Mouse (Mus musculus): Measurements from ENCODE around the gene Brd3.
A peak's percentile ranks its signal among the peaks of the same experiment; 100 is the strongest.
"Not testable (repeated sequence)": the region's sequence is repeated elsewhere in the genome, so short reads cannot be mapped to it uniquely, and the experiment has no call there.

Brd3 gene

DNA sequence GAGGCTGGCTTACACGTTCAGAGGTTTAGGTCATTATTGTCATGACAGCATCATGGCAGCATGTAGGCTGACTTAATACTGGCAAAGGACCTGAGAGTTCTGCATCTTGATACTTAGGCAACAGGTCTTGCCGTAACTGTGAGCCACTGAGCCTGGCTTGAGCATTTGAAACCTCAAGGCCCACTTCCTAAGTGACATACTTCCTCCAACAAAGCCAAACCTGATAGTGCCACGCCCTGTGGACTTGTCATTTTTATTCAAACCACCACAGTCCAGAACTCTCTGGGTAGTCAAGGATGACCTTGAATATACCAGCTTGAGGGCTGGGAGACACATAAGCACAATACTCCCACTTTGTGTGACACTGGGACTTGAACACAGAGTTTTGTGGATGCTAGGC, 5.4 kb upstream of the Brd3 start:
- DNase-seq (ENCODE audit: low spot score in 2 of 2): no peak

DNA sequence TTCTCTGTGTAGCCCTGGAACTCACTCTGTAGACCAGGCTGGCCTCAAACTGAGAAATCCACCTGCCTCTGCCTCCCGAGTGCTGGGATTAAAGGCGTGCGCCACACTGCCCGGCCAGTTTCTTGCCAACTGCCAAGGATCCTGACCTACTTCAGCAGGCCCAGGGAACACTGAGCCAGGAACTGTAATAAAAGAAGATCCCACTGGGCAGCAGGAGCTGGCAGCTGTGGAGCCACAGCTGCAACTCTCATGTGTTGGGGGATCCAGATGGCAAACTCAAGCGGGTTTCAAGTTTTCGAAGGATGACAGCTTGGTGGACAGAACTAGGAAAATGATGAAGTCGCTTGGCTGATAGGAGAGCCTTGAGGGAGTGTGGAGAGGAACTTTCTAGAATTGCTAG, 3.2 kb upstream of the Brd3 start:
- DNase-seq (ENCODE audit: low spot score in 2 of 2): no peak

DNA sequence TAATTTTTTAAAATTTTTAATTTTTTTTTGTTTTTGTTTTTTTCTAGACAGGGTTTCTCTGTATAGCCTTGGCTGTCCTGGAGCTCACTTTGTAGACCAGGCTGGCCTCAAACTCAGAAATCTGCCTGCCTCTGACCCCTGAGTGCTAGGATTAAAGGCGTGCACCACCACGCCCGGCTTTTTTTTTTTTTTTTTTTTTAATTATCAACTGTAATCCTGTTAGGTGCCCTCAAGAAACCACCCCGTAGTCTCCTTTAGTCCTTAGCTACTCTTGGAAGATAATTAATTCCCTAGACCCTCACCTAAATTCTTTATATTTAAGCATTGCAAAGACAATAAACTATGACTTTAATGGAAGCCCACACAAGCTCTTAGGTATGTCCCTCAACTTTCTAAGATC, 804 bp downstream of the Brd3 start:
- DNase-seq (ENCODE audit: low spot score in 2 of 2): not testable (repeated sequence)

DNA sequence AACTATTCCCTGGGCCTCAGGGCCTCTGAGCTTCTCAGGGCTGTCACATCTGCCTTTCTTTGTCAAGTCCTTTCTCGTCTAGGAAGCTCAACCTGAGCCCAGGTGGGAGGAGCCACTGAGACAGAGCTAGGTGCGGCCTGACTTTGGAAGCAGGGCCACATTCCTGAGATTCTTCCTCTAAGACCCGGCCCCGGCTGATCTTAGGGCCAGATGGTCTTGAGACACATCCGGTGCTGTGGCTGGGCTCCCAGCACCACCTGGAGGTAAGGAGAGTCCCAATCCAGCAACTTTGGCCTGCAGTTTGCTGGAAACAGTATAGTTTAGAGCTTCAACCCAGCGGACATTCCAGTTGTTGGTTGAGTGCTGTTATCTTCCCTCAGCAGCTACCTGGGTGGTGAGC, 1.9 kb downstream of the Brd3 start:
- DNase-seq (ENCODE audit: low spot score in 2 of 2): no peak

DNA sequence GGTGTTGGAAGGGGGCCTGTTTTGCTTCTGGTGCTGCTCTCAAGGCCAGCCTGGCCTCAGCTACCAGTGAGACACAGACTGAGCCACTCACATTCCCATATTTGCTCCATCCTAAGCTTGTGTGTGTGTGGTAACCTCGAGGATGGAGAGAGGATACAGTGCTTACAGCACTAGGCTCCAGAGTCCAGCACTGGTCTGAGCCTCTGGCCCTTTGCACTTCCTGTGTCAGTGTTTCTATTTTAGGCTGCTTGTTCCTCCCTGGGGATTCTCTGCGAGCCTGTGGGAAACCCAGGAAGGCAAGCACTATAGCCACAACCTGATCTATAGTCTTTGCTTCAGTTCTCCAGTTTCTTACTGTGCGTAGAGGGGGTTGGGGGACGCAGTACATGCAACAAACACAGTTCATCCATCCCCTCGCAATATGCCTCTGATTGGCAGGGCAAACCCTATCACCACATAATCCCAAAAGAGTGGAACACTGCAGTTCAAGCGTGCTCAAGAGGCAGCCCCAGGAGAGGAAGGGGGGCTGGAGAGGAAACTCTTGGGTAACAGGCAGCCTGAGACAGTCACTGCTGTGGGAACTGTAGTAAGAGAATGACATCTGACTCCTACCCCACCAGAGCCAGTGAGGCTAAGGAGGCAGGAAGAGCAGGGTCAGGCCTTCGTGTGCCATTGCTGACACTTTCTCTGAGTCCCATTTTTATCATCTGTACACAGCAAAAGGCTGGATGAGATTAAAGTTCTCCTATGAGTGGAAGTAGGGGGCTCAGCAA, 3.2 kb downstream of the Brd3 start:
- no peak for DNase-seq (ENCODE audit: low spot score in 2 of 2)

DNA sequence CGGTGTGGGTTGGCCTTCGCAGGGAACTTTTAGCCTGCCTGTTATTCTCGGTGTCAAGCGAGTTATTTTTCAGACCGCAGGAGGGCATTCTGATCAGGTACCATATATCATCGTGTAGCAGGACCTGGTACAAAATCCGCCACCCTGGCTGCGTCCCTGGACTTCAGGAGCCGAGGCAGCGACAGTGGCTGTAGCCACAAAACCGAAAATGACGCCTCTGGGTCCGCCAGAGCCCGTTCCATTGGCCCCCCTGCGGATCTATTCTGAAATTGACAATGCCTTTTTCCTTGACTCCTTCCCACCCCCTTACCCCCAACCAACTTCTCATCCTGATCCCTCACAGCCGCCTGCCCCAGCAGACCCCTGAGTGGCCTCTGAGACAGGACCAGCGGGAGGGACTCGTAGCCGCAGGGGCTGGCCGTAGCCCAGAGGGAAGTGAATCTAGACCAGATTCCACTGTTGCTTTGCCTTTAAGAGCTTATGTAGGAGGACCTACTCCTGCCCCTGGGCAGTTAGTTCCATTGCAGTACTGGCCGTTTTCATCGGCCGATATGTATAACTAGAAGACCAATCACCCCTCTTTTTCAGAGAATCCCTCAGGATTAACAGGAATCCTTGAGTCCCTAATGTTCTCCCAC, 11.0 kb downstream of the Brd3 start:
- DNase-seq (ENCODE audit: low spot score in 2 of 2): no peak

DNA sequence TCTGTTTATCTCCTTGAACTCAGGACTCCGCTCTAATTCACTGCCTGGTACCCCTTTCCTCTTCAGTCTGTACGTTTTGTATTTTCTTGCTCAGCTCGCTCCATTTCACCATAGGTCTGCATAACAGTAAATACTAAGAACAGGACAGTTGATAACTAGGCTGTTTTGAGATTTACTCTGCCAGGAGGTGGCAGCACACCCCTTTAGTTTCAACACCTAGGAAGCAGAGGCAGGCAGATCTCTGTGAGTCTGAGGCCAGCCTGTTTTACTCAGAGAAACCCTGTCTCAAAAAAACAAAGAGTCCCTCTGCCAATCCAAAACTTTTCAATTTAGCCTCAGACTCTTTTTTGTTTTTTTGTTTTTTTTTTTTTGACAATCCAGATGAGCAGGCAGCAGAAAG, 13.5 kb downstream of the Brd3 start:
- DNase-seq (ENCODE audit: low spot score in 2 of 2): no peak

DNA sequence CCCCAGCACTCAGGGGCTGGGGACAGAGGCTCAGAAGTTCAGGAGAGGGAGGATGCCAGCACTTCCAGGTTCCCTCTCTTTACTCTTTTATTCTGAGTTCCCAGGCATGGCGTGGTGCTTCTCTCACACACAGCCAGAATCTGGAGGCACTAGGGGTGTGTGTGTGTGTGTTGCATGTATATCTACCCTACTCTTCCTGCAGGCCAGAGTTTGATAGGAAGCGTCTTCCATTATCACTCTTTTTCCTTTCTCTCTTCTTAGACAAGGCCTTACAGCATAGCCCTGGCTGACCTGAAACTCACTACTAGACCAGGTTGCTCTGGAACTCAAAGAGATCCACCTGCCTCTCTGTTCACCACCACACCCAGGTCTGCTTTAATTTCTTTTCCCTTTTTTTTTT, 16.5 kb downstream of the Brd3 start:
- DNase-seq (ENCODE audit: low spot score in 2 of 2): no peak

DNA sequence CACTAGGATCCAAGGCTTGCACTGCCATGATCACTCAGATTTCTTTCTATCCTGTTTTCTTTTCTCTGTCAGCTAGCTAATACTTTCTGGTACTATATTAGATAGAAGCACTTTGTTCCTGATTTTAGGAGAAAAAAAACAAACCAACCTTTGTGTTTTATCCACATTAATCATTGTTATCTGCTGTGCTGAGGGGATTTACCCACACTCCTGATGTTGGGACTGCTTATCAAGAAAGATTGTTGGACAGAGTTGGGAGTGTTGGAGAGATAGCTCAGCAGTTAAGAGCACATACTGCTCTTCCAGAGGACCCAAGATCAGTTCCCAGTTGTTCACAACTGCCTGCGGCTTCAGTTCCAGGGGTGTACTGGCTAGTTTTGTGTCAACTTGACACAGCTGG, 19.1 kb downstream of the Brd3 start:
- DNase-seq (ENCODE audit: low spot score in 2 of 2): no peak

DNA sequence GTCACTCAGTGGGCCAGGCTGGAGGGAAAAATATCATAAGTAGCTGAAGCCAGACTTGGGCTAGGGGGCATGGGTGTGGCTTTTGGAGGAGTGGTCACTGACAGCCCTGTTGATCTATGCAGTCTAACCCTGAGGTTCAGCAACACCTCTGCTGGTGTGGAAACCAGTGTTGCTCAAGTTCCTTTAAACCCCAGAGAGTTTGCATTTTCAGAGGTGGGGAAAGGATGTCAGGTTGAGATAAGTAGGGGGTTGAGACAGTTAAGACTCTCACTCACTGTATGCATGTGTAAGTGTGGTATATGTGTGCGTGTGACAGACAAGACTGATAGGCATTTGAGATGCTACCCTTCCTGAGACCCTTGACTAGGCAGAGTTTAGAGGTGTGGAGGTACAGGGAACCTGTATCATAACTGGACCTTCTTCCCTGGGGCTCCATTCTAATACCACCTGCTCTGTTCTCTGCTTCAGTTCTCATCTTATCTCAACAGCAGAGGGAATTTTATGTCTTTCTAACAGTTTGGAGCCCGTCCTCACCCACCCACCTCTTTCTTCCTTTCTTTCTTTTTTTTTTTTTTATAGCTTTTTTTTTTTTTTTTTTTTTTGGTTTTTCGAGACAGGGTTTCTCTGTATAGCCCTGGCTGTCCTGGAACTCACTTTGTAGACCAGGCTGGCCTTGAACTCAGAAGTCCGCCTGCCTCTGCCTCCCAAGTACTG, 20.0 kb downstream of the Brd3 start:
- no peak for DNase-seq (ENCODE audit: low spot score in 2 of 2)

DNA sequence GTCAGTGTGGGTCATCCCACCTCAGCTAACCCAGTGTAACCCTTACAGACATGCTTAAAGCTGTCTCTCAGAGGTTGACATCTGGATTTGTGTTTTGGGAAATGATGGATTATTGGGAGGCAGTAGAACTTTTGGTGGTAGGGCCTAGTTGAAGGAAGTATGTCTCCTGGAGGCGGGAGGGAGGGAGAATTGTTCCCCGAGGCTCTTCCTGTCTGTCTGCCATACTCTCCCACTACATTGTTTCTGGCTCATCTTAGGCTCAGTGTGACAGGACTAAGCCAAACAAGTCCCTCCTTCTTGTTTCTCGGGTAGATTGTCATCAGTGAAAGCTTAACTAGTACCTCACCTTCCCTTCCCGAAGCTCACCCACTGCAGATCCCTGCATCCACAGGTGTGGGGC, 20.7 kb downstream of the Brd3 start:
- no peak for DNase-seq (ENCODE audit: low spot score in 2 of 2)

DNA sequence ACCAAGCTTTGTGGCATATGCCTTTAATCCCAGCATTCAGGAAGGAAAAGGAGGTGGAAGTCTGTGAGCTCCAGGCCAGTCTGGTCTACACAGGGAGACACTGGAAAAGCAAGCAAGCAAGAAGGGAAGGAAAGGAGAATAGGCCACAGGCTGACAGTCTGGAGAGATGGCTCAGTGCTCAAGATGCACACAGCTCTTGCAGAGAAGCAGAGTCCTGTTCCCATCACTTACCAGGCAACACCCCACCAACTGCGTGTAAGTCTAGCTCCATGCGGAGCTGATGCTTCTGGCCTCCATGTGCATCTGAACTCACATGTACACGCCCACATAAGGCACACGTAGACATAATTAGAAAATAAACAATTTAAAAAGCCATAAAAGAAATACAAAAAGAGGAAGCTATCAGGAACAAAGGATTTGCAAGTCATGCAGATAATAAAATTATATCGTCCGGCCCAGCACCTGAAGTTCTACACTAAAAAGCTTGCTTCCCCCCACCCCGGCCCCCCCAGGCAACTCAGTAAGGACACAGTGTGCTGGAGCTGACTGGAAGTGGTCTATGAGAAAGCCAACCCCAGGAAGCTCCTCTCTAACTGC, 25.1 kb downstream of the Brd3 start:
- DNase-seq (ENCODE audit: low spot score in 2 of 2): no peak

DNA sequence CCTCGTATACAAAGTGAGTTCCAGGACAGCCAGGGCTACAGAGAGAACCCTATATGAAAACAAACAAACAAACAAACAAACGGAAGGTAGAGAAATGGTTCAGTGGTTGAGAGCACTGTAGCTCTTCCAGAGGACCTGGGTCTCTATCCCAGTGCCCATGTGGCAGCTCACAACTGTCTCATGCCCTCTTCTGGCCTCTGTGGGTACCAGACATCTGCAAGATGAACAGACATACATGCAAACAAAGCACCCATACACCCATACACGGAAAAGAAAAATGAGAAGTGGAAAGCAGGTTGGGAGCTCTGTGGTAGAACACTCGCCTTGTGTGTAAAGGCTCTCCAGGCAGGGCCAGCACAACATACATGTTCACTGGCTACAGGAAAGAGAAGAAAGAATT, 27.1 kb downstream of the Brd3 start:
- DNase-seq (ENCODE audit: low spot score in 2 of 2): no peak

DNA sequence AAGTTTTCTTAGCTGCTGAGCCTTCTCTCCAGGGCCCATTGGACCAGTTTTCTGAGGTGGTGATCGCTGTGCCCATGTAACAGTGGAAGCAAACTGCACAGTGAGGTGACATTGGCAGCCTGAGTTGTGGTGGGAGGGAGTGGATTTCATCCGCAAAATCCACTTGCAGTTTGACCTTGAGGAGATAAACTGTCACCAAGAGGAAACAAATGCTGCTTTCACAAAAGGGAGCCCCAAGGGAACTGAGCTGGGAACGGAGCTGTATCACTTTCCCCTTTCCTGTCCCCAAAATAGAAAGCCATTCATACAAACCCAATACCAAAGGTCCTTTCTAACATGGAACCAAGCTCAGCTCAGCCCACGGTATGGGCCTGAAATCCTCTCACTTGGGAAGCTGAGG, 27.6 kb downstream of the Brd3 start:
- no peak for DNase-seq (ENCODE audit: low spot score in 2 of 2)

DNA sequence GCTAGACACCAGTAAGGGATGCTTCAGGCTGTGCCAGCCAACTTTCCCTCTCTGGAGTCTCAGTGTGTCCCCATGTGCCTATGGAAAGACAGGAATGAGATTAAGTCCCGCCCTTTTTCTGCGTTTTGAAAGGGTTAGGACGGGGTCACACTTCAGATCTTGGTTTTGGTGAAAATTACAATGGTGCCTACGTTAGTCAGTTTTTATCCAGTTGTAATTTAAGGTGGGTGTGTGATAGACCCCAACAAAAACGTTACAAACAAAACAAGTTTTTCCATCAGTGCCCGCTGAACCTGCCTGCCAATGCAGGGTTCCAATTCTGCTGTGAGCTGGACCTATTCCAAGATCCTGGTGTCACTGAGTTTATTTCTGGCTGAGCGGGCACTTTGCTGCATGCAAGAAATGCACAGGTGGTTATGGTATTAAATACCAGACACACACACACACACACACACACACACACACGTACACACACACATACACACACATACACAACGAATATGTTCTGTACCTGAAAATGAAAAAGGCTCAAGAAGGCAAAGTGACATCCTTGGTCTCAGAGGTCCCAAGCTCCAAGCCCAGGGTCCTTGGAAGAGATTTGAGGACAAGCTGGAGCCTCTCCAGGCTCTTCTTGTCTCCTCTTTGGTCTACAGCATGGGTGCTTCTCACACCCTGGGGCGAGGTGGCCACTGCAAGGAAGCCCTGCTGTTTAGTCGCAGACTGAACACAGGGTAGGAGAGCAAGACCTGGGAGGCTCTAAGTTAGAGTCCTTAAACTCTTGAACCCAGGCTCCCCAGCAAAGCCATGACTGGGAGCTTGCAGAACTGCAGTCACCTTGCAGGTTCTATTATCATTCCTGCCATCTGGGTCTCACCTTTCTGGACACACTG, 30.9 kb downstream of the Brd3 start:
- no peak for DNase-seq (ENCODE audit: low spot score in 2 of 2)

DNA sequence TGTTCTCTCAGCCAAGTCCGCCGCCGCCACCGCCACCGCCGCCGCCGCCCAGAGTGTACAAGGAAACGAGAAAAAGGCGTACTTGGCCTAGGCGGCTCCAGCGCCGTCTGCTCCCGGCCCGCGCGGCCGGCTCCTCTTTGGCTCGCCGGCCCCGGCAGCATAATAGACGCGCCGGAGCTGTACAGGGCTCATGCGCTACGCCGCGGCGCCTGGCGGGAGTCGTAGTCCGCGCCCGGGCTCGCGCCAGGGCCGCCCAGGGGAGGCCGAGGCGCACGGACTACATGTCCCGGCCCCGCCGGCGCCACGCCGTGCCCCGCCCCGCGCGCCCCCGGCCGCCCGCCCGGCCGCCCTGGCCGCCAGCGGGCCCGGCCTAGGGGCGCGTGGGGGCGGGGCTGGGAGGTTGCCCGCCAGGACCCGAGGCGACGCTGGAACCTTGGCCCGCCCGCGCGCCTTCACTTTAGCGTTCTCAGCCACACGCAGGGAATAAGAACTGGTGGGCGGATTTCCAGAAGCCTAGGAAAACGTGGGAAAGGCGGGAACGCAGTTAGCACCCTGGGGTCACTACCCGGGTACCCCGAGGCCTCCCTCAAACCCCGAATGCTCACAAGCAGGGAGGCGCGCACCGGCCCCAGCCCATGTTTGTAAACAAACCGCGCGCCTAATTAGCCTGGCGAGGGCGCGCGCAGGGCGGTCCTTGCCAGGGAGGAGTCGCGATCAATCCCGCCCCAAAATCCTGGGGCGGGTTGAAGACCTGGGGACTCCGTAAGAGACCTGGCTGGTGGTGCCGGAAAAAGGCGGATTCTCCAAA, 31.8 kb downstream of the Brd3 start:
- DNase-seq (ENCODE audit: low spot score in 2 of 2): peak; percentile 95 to 96

DNA sequence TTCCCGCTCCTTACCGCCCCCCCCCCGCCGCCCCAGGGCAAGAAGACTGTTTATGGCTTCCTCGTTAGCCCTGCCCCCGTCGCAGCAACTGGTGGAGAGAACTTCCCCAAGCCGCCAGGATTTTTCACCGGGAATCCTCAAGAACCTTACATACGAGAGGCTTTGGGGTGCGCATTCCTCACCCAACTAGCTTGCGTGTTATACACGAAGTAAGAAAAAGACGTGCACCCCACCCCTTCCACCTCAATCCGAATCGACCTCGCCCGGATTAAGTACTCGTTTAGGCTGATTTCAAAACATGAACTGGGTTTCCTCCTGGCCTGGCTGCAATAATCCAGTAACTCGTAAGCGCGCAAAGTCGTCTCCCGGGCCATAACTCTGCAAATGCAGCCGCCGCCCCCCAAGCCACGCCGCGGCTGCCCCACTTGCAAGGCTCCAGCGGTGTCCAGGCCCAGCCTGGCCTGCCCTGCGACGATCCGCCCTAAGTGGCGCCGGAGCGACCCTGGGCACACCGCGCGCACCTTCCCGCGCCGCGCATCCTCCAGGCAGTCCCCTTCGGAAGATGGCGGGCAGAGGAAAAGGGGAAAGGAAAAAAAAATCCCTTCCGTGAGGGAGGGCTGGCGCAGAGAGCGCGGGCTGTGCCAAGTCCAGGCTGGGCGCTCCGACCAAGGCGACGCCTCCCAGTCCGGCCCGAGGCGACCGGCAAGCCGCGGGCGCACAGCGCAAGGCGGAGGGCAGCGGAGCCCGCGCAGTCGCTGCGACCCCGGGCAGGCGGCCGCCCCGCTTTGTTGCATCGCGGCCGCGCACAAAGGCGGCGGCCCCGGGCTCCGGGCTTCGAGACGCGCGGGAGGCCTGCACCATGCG, 32.6 kb downstream of the Brd3 start:
- peak; percentile 53 to 64 for DNase-seq (ENCODE audit: low spot score in 2 of 2)

DNA sequence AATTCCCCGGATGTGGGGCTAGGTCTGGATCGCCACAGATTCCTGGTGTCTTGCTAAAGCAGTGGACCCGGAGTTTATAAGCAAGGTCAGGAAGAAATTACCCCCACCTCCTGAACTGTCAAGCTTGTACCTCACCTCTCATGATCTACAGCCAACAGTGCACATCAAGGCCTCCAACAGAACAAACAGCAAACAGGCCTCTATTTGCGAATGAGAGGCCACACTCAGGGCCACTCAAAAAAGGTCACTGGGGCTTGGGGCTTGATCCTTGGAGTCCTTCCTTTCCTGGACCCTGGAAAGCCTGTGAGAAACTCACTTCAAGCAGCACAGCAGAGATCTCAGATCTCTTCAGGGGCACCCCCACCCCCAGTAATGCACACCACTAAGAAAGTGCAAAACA, 33.6 kb downstream of the Brd3 start:
- no peak for DNase-seq (ENCODE audit: low spot score in 2 of 2)

DNA sequence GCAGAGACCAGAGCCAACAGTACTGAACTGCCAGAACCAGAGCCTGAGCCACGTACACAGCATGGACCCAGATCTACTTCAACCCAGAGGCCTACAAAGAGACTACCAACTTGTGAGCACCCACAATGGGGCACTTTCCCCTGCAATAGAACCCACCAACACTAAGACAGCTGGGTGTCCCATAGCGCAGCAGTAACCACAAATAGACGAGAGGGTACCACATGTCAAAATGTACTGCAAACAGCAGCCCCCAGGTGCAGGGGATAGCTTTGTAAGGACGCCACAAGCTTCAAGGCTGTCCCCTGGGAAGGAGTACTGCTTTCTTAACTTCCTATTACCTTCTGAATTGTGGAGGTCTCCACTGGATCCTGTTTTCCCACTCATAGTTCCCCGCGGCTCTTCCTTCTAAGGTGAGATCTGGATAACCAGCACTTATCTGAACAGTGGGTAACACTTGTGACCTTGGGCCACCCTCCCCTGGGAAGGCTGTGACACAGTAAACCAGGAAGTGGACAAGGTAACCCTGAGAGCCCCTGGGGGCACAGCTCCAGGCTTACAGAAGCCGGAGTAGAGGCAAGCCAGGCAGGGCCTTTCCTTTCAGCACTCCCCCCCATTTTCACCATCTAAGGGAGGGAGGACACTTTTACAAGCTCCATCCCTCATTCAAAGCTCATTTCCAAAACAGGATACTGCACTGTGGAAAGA, 34.2 kb downstream of the Brd3 start:
- DNase-seq (ENCODE audit: low spot score in 2 of 2): no peak

Data from right cerebral cortex, postnatal 10 days (tissue).